Mouse (Mus musculus) lung, embryonic 15.5 days (tissue): ENCODE measurements at regions not wholly inside any gene's neighbourhood (a gene's known extent, or its start where the extent isn't known, plus 50 kb on each side); places are given as distances from the start of the nearest gene placed in this dataset.
A peak's percentile ranks its signal among the peaks of the same experiment; 100 is the strongest.
"Not testable (repeated sequence)": the region's sequence is repeated elsewhere in the genome, so short reads cannot be mapped to it uniquely, and the experiment has no call there.

Experiments
- ATAC-seq: fragments of 200-750 bp; cut with Nextera tagmentation; 2 replicates; pipeline ENCODE4 v1.8.0; 2017; ENCODE audit warnings: moderate number of reproducible peaks, borderline replicate concordance; ENCODE audit not compliant: low FRiP score, low TSS enrichment; ENCODE audit errors: extremely low read depth
- H3K27ac ChIP-seq: fragments of 300-500 bp; sonication (generic); 2 replicates; pipeline ENCODE4 v1.5.1; 2015; ENCODE audit warnings: moderate library complexity, mild to moderate bottlenecking, inconsistent platforms
- H3K27me3 ChIP-seq: fragments of 300-500 bp; sonication (generic); 2 replicates; pipeline ENCODE4 v1.6.1; 2015; ENCODE audit warnings: inconsistent platforms
- H3K36me3 ChIP-seq: fragments of 300-500 bp; sonication (generic); 2 replicates; pipeline ENCODE4 v1.6.1; 2015; ENCODE audit warnings: inconsistent platforms
- H3K4me1 ChIP-seq: fragments of 300-500 bp; sonication (generic); 2 replicates; pipeline ENCODE4 v1.6.1; 2015; ENCODE audit warnings: inconsistent platforms
- H3K4me2 ChIP-seq: fragments of 300-500 bp; sonication (generic); 2 replicates; pipeline ENCODE4 v1.6.1; 2015; ENCODE audit warnings: inconsistent platforms, mild to moderate bottlenecking, moderate library complexity
- H3K4me3 ChIP-seq: fragments of 300-500 bp; sonication (generic); 2 replicates; pipeline ENCODE4 v1.5.1; 2015; ENCODE audit warnings: mild to moderate bottlenecking, inconsistent platforms
- H3K9ac ChIP-seq: fragments of 300-500 bp; sonication (generic); 2 replicates; pipeline ENCODE4 v1.6.1; 2015; ENCODE audit warnings: inconsistent platforms
- H3K9me3 ChIP-seq: fragments of 300-500 bp; sonication (generic); 2 replicates; pipeline ENCODE4 v1.6.1; 2016; ENCODE audit warnings: inconsistent platforms
- WGBS: fragments of 180-500 bp; shearing (Covaris S2); methylation state at CpG from one replicate; pipeline ENCODE4 v1.1.7; 2015; 5-methylcytosine and 5-hydroxymethylcytosine counted together

GRCm38 (mm10) chr16:23776501-23776900 is 114.3 kb downstream of the Sst start:
- Histone ChIP-seq H3K4me3 (no peak overlapping the region), H3K9me3 (no peaks in the 10 kb centered on the region), H3K36me3 (no peaks in the 10 kb centered on the region), H3K9ac (no peak overlapping the region), H3K4me1 (peaks cover 12% of the 10 kb centered on the region), H3K27ac (no peak overlapping the region), H3K4me2 (no peak overlapping the region), H3K27me3 (no peaks in the 10 kb centered on the region)
- 8% methylated on average over 1 of the region's 1 CpGs for WGBS
- no peak for ATAC-seq

DNA sequence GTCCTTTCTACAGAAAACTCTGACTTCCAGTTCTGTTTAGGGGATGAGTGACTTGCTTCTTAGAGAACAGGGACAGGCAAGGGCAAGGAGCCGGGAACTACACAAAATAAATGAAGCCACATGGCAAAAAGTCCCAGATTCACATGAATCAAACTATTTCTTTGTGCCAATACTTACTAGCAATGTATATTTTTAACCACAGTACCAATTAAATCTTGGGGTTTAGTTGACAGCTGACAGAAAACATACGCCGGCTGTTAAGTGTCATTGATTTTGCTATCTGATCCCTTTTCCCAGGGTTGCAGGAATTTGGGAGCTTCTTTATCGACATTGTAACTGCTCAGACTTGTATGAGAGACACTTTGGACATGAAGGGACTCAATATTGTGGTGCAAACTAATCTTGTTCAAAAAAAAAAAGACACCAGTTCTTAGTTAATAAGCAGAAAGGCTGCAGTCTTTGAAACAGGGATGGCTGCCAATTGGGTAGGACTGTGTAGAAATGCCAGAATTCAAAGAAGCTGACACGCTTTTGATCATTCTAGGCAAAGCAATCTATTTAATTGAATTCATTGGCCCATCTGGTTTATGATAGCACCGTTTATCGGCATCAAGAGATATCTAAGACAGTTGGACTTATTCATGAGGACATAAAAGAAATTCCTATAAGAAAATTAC is 132.5 kb downstream of the Sst start:
- H3K9me3 ChIP-seq = no peaks in the 10 kb centered on the region
- H3K27me3 ChIP-seq = no peaks in the 10 kb centered on the region
- no peak overlapping the region for H3K4me3 ChIP-seq
- no peak overlapping the region for H3K9ac ChIP-seq
- H3K36me3 ChIP-seq = no peaks in the 10 kb centered on the region
- no peak for ATAC-seq
- 0 out of 2 replicates have a peak, but pooled peaks cover 7% of the 10 kb centered on the region for H3K4me1 ChIP-seq
- 53% methylated on average over 7 of the region's 7 CpGs for WGBS
- H3K27ac ChIP-seq = no peak overlapping the region
- no peak overlapping the region for H3K4me2 ChIP-seq

- WGBS = 20% methylated on average over 3 of the region's 3 CpGs
- Histone ChIP-seq H3K4me1 (no peaks in the 10 kb centered on the region), H3K27me3 (no peaks in the 10 kb centered on the region), H3K9ac (no peak overlapping the region), H3K4me2 (no peak overlapping the region), H3K9me3 (no peaks in the 10 kb centered on the region), H3K36me3 (no peaks in the 10 kb centered on the region), H3K4me3 (no peak overlapping the region), H3K27ac (no peak overlapping the region)
- ATAC-seq = no peak
Measured at GRCm38 (mm10) chr16:23737026-23737425, 153.7 kb downstream of the Sst start.

- H3K9me3 ChIP-seq = no peaks in the 10 kb centered on the region
- H3K27me3 ChIP-seq = no peaks in the 10 kb centered on the region
- no peak overlapping the region for H3K27ac ChIP-seq
- WGBS = 48% methylated on average over 5 of the region's 5 CpGs
- H3K4me1 ChIP-seq = no peaks in the 10 kb centered on the region
- no peak for ATAC-seq
- no peak overlapping the region for H3K9ac ChIP-seq
- no peaks in the 10 kb centered on the region for H3K36me3 ChIP-seq
- H3K4me2 ChIP-seq = no peak overlapping the region
- no peak overlapping the region for H3K4me3 ChIP-seq
Measured at GRCm38 (mm10) chr16:23735722-23736121, 155.0 kb downstream of the Sst start.

DNA sequence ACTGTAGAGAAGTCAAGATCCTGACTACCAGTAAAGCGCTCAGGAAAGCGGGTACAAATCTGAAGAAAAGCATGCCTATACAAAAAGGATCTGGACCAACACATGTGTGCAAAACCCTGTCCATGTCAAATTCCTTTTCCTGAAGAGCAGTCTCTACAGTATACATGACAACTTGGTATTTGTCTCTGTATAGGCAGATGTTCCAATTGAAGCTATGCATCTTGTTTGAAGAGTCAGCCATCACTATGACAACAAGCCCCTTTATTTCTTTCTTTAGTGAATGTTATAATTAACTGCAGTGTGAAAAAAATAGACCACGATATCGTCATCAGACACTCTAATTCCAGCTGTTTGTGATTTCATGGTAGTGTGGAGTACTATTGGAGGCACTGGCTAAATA is 164.2 kb downstream of the Sst start:
- Histone ChIP-seq H3K27me3 (no peaks in the 10 kb centered on the region), H3K4me1 (no peaks in the 10 kb centered on the region), H3K27ac (no peak overlapping the region), H3K4me2 (no peak overlapping the region), H3K4me3 (no peak overlapping the region), H3K9me3 (no peaks in the 10 kb centered on the region), H3K36me3 (no peaks in the 10 kb centered on the region), H3K9ac (no peak overlapping the region)
- WGBS = 80% methylated on average over 4 of the region's 4 CpGs
- no peak for ATAC-seq

DNA sequence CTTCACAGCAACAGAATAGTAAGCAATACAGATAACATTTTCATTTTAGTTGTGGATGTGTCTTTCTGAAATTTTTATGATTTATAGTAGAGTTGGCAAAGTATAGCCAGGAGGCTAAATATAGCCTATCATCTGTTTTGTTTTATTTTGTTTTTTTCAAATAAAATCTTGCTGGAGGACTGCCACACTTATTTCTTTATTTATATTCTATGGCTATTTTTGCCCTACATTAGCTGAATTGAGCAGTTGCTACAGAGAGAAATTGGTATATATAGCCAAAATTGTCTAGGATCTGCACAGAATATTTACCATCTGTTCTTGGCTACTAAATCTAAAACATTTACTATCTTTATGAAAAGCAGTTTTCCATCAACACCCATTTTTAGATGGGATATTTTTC is 169.0 kb downstream of the Sst start:
- no peaks in the 10 kb centered on the region for H3K9me3 ChIP-seq
- peak; percentile 72; the same call in 1 of the 2 replicates for ATAC-seq

GRCm38 (mm10) chr16:23701156-23701555 is 180.5 kb upstream of the Masp1 start:
- no peak overlapping the region for H3K27ac ChIP-seq
- no peak for ATAC-seq
- no peak overlapping the region for H3K9ac ChIP-seq
- no peaks in the 10 kb centered on the region for H3K9me3 ChIP-seq
- no peak overlapping the region for H3K4me3 ChIP-seq
- no peaks in the 10 kb centered on the region for H3K27me3 ChIP-seq
- 4% methylated on average over 1 of the region's 1 CpGs for WGBS
- H3K4me2 ChIP-seq = no peak overlapping the region
- H3K36me3 ChIP-seq = no peaks in the 10 kb centered on the region
- H3K4me1 ChIP-seq = no peaks in the 10 kb centered on the region

More for the DNA sequence above, 169.0 kb downstream of the Sst start:
- no peak overlapping the region for H3K27ac ChIP-seq
- H3K4me3 ChIP-seq = no peak overlapping the region
- H3K9ac ChIP-seq = no peak overlapping the region
- H3K36me3 ChIP-seq = no peaks in the 10 kb centered on the region
- no peaks in the 10 kb centered on the region for H3K27me3 ChIP-seq
- no peaks in the 10 kb centered on the region for H3K4me1 ChIP-seq
- H3K4me2 ChIP-seq = no peak overlapping the region

DNA sequence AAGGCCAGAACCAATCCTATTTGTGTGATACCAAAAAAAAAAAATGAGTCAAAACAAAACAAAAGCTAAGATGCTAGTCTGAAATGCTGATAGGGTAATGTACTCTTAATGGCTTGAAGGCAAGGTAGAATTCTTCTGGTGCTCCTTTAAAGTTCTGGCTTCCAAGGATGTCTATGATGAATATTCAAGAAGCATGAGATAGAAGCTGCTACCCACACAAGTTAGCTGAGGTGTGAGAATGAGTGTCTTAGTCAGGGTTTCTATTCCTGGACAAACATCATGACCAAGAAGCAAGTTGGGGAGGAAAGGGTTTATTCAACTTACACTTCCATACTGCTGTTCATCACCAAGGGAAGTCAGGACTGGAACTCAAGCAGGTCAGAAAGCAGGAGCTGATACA is 173.6 kb upstream of the Masp1 start:
- H3K27me3 ChIP-seq, H3K4me2 ChIP-seq, H3K4me3 ChIP-seq, H3K9ac ChIP-seq, ATAC-seq, H3K27ac ChIP-seq, H3K4me1 ChIP-seq, H3K9me3 ChIP-seq, H3K36me3 ChIP-seq: not testable (repeated sequence)

- H3K4me1 ChIP-seq = no peaks in the 10 kb centered on the region
- no peak overlapping the region for H3K27ac ChIP-seq
- H3K4me2 ChIP-seq = no peak overlapping the region
- no peak overlapping the region for H3K4me3 ChIP-seq
- no peak for ATAC-seq
- no peak overlapping the region for H3K9ac ChIP-seq
- H3K9me3 ChIP-seq = no peaks in the 10 kb centered on the region
- 94% methylated on average over 2 of the region's 2 CpGs for WGBS
- H3K27me3 ChIP-seq = no peaks in the 10 kb centered on the region
- H3K36me3 ChIP-seq = no peaks in the 10 kb centered on the region
Measured at GRCm38 (mm10) chr16:23690061-23690460, 169.4 kb upstream of the Masp1 start.

GRCm38 (mm10) chr16:23686783-23687182 is 166.2 kb upstream of the Masp1 start:
- Histone ChIP-seq H3K9me3 (no peaks in the 10 kb centered on the region), H3K27ac (no peak overlapping the region), H3K4me3 (no peak overlapping the region), H3K27me3 (no peaks in the 10 kb centered on the region), H3K4me2 (no peak overlapping the region), H3K9ac (no peak overlapping the region), H3K36me3 (no peaks in the 10 kb centered on the region), H3K4me1 (no peaks in the 10 kb centered on the region)
- WGBS = 68% methylated on average over 8 of the region's 8 CpGs
- ATAC-seq = no peak

DNA sequence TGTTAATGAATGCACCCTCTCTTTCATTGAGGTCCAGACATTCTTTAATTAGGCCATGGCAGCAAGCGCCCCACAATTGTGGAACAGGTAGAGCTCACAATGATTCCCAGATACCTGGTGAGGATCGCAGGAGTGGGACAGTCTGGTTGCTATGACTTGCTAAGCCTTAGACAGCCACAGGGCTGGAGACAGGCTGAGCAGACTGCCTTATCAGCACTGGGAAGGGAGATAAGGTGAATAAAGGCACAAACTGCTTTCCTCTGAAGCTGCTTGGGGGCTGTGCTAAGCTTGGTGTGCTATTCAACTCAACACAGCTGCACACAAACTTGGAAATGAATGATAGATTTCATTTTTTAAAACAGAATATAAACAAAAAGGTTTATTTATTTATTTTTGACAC is 159.8 kb upstream of the Masp1 start:
- no peaks in the 10 kb centered on the region for H3K4me1 ChIP-seq

GRCm38 (mm10) chr16:23672375-23672774 is 151.8 kb upstream of the Masp1 start:
- H3K4me1 ChIP-seq = no peaks in the 10 kb centered on the region
- H3K4me2 ChIP-seq = no peak overlapping the region
- H3K4me3 ChIP-seq = no peak overlapping the region
- H3K9ac ChIP-seq = no peak overlapping the region
- no peaks in the 10 kb centered on the region for H3K9me3 ChIP-seq
- 43% methylated on average over 6 of the region's 6 CpGs for WGBS
- no peak for ATAC-seq
- H3K27me3 ChIP-seq = no peaks in the 10 kb centered on the region
- H3K27ac ChIP-seq = no peak overlapping the region
- no peaks in the 10 kb centered on the region for H3K36me3 ChIP-seq

More for the DNA sequence above, 159.8 kb upstream of the Masp1 start:
- ATAC-seq = no peak
- Histone ChIP-seq H3K9me3 (no peaks in the 10 kb centered on the region), H3K27ac (no peak overlapping the region), H3K4me3 (no peak overlapping the region), H3K4me2 (no peak overlapping the region), H3K9ac (no peak overlapping the region), H3K36me3 (no peaks in the 10 kb centered on the region), H3K27me3 (no peaks in the 10 kb centered on the region)
- WGBS = 47% methylated on average over 2 of the region's 2 CpGs

- Histone ChIP-seq H3K36me3 (no peaks in the 10 kb centered on the region), H3K4me3 (no peak overlapping the region), H3K9me3 (no peaks in the 10 kb centered on the region), H3K27me3 (no peaks in the 10 kb centered on the region), H3K4me2 (no peak overlapping the region), H3K9ac (no peak overlapping the region), H3K4me1 (no peaks in the 10 kb centered on the region), H3K27ac (no peak overlapping the region)
- ATAC-seq = no peak
- 75% methylated on average over 4 of the region's 4 CpGs for WGBS
Measured at GRCm38 (mm10) chr16:23670161-23670560, 149.5 kb upstream of the Masp1 start.
